27 mouse cellular contexts compared by ENCODE assay signal in genomic region chr6:71621551-71621950, GRCm38 (mm10). TPM values are rescaled to one million over a fixed set of nuclear protein-coding genes. Genes with fewer than 3 reads are reported as not detected.
DNase-seq lines count a peak whose midpoint lies in the region; ATAC-seq and TF ChIP-seq lines count a peak whose summit lies in the region.
"Had no signal": no experiment of that assay in that cellular context is flagged by ENCODE, and none has a peak within 500 bp of the region (broad histone marks: within the 10 kb centered on the region; RNA-seq: fewer than 3 reads in every experiment).

No protein-coding gene starts in this region.

- no peaks in the 10 kb centered on the region for H3K27me3 ChIP-seq in heart, embryonic 11.5 days (ENCODE audit: control insufficient read depth, insufficient read depth, low read length)
- H3K27me3 ChIP-seq: embryonic facial prominence, embryonic 15.5 days; forebrain, embryonic 12.5 days; heart, embryonic 13.5 days; hindbrain, embryonic 13.5 days; limb, embryonic 12.5 days; liver, embryonic 15.5 days; lung, embryonic 15.5 days; Patski had no signal

- WGBS in heart, embryonic 11.5 days (ENCODE audit: insufficient replicate concordance): 80% methylated on average over 5 of the region's 5 CpGs
- 45% methylated on average over 5 of the region's 5 CpGs for WGBS in lung, adult 2 months

- H3K36me3 ChIP-seq in heart, embryonic 11.5 days (ENCODE audit: control insufficient read depth, insufficient read depth, low read length): peaks cover 25% of the 10 kb centered on the region

- peak; percentile 10 to 22 for DNase-seq in adrenal gland, postnatal 36 days
- DNase-seq in adrenal gland, adult 2 months: no peak
- peak; percentile 40 to 43 for DNase-seq in heart, adult 18-20 months
- peak; percentile 14 for DNase-seq in lung, postnatal 36 days
- no peak for DNase-seq in lung, adult 2 months
- no peak for DNase-seq in embryo, embryonic 11 days
- DNase-seq: forebrain, postnatal 0 days; gastrocnemius, postnatal 25 days; kidney, adult 8-10 months; kidney, postnatal 4 days; thymus, adult 2 months; thymus, postnatal 36 days had no signal

- no peak for ATAC-seq in heart, embryonic 11.5 days (replicated peaks; ENCODE audit: insufficient number of reproducible peaks, low FRiP score, low TSS enrichment)
- ATAC-seq: forebrain, postnatal 0 days; intestine, embryonic 16.5 days; midbrain, embryonic 16.5 days; Patski had no signal

- no peak overlapping the region for H3K27ac ChIP-seq in heart, embryonic 11.5 days (ENCODE audit: low read depth, low read length)
- H3K27ac ChIP-seq: embryonic facial prominence, embryonic 10.5 days; embryonic facial prominence, embryonic 15.5 days; forebrain, embryonic 12.5 days; heart, embryonic 13.5 days; hindbrain, embryonic 13.5 days; kidney, postnatal 0 days; limb, embryonic 12.5 days; liver, embryonic 15.5 days; lung, embryonic 15.5 days; stomach, postnatal 0 days had no signal

- H3K9me3 ChIP-seq in heart, embryonic 11.5 days (replicated peaks; ENCODE audit: control insufficient read depth, low read length): no peaks in the 10 kb centered on the region
- H3K9me3 ChIP-seq: embryonic facial prominence, embryonic 10.5 days; embryonic facial prominence, embryonic 15.5 days; forebrain, embryonic 12.5 days; heart, embryonic 13.5 days; hindbrain, embryonic 13.5 days; limb, embryonic 12.5 days; liver, embryonic 15.5 days; lung, embryonic 15.5 days had no signal

- no peak for TF ChIP-seq CTCF in lung, adult 2 months (IDR thresholded peaks at IDR 0.05; ENCODE audit: insufficient read depth, low read length)

- no peak overlapping the region for H3K9ac ChIP-seq in heart, embryonic 11.5 days (ENCODE audit: low read depth, low read length)
- H3K9ac ChIP-seq: embryonic facial prominence, embryonic 15.5 days; forebrain, embryonic 12.5 days; forebrain, postnatal 0 days; heart, embryonic 13.5 days; hindbrain, embryonic 13.5 days; limb, embryonic 12.5 days; liver, embryonic 15.5 days; lung, embryonic 15.5 days had no signal

- H3K4me2 ChIP-seq in heart, embryonic 11.5 days: no peak overlapping the region
- H3K4me2 ChIP-seq: embryonic facial prominence, embryonic 15.5 days; forebrain, embryonic 12.5 days; heart, embryonic 13.5 days; hindbrain, embryonic 13.5 days; limb, embryonic 12.5 days; liver, embryonic 15.5 days; lung, embryonic 15.5 days; midbrain, embryonic 11.5 days had no signal

- no peak for TF ChIP-seq POLR2A in lung, adult 2 months (IDR thresholded peaks at IDR 0.05; ENCODE audit: borderline replicate concordance, extremely low read depth, low read depth, low read length)

- H3K4me1 ChIP-seq in heart, embryonic 11.5 days (ENCODE audit: control insufficient read depth, insufficient read depth, low read length): no peaks in the 10 kb centered on the region
- peaks cover 10% of the 10 kb centered on the region for H3K4me1 ChIP-seq in lung, adult 2 months (ENCODE audit: control insufficient read depth, insufficient read depth, low read length)
- H3K4me1 ChIP-seq: forebrain, embryonic 12.5 days; hindbrain, embryonic 13.5 days; liver, embryonic 15.5 days; lung, embryonic 15.5 days had no signal

- H3K4me3 ChIP-seq in heart, embryonic 11.5 days (ENCODE audit: low read depth, low read length): no peak overlapping the region
- H3K4me3 ChIP-seq in lung, adult 2 months (replicated peaks; ENCODE audit: extremely low read depth, low read depth, low read length): no peak overlapping the region
- H3K4me3 ChIP-seq: embryonic facial prominence, embryonic 10.5 days; embryonic facial prominence, embryonic 15.5 days; forebrain, embryonic 12.5 days; heart, embryonic 13.5 days; hindbrain, embryonic 13.5 days; limb, embryonic 12.5 days; liver, embryonic 15.5 days; lung, embryonic 15.5 days had no signal

RNA-seq across cellular contexts. Expression of gene Kdm3a, which starts 11.2 kb away (rescaled TPM):
- total RNA-seq in adrenal gland, postnatal 36 days (2021): 10 to 100 TPM; 29.7 to 31.3 TPM
- 10 to 100 TPM; 21.1 to 31.4 TPM for total RNA-seq in adrenal gland, adult 2 months (2021)
- 3.1 and 3.3 TPM in 2 replicates for polyA plus RNA-seq in adrenal gland, adult 2 months (2012; rRNA removed)
- total RNA-seq in heart, adult 18-20 months (2021): 10 to 100 TPM; 17.4 to 21.0 TPM
- 32.4 and 35.1 TPM in 2 replicates for polyA plus RNA-seq in heart, embryonic 11.5 days (2014; fragmentation: Nextera tagmentation; extraction: Ambion mirVana)
- polyA plus RNA-seq in lung, adult 2 months (2012; rRNA removed): 11.3 and 16.5 TPM in 2 replicates

Comparison
In these comparisons a context has a peak if more than half of its experiments do, and no peak if none do; other contexts are left out.
1. DNase-seq: peak in adrenal gland, postnatal 36 days (2 of 2), heart, adult 18-20 months (2 of 2) and lung, postnatal 36 days (single experiment); none in adrenal gland, adult 2 months (single experiment), lung, adult 2 months (single experiment) and embryo, embryonic 11 days (single experiment).